Mouse (Mus musculus): ENCODE measurements around the gene Susd1. TPM values are rescaled to one million over a fixed set of nuclear protein-coding genes. Genes with fewer than 3 reads are reported as not detected.

Susd1 gene
- 10.1 and 10.2 TPM in 2 replicates for polyA plus RNA-seq (2015; fragmentation: Nextera tagmentation; extraction: Ambion mirVana)

DNA sequence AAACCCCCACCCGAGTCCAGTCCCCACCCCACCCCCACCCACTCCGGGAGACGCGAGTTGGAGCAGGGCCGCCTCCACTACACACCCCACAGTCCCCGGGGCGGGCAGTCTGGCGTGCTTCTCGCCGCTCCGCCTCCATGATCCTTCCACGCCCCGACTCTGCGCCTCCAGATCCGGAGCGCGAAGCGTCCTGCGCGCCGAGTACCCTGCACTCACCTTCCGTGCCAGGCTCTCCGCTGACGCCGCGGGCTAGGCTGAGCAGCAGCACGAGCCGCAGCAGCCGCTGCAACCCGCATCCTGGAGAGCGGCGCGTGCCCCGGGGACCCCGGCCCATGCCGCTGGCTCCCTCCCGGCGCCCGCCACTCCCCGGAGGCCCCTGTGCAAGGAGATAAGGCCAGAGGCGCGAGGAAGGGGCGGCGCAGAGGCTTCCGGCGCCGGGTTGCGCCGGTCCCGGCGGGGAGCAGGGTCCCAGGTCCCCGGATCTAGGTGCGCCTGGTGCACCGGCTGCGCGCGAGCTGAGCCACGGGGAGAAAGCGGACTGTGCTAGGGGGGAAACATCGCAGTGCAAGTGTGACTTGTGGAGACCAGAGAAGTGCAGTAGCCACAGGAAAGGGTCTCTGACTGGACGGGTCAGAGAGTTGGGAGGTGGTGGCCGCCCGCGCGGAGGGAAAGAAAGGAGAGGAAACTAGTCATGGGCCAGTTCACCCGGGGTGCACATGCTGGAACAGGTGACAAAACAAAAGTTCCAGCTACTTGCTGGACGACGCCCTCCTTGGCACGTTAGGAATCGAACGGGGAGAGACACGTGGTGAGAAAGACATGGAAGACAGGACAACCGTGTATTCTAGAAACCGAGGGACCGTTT lies at the start of gene Susd1:
TSS of gene Susd1 (minus strand) at position 644 of the 865 bp plus-strand sequence.
- H3K27me3 ChIP-seq: peaks cover 7% of the 10 kb centered on the region; the same call in 1 of the 2 replicates
- no peaks in the 10 kb centered on the region for H3K9me3 ChIP-seq (replicated peaks)
- H3K4me3 ChIP-seq (replicated peaks): peak within 1 kb of the TSS; percentile 68
- WGBS: under 1% methylated on average over 75 of the region's 75 CpGs
- H3K4me1 ChIP-seq: peaks cover 20% of the 10 kb centered on the region
- peak within 1 kb of the TSS; percentile 99 for H3K4me2 ChIP-seq
- H3K36me3 ChIP-seq: no peaks in the 10 kb centered on the region
- ATAC-seq (replicated peaks; ENCODE audit: low FRiP score): peak; percentile 86
- H3K27ac ChIP-seq: peak within 1 kb of the TSS; percentile 83
- peak within 1 kb of the TSS; percentile 77 for H3K9ac ChIP-seq

DNA sequence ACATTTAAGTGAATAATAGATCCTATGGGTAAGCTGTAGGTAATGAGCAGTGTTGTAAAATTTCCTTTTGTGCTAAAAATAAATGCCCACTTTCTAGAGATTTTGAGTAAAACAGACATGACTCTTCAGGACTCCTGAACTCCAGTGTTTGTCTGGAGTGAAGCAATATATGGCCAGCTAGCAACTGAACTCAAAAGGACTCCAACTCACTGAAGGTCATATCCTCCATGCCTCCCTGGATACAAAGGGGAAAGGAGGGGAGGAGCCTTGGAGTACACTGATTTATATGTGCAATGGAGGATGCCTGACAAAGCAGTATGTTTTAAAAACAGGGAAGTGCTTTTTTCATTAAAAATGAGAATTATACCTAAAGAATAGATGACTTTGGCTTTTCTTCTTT lies 32.9 kb upstream of the Susd1 start:
- Histone ChIP-seq H3K9me3 (replicated peaks) (no peaks in the 10 kb centered on the region), H3K27me3 (no peaks in the 10 kb centered on the region), H3K4me3 (replicated peaks) (no peak overlapping the region), H3K9ac (no peak overlapping the region), H3K4me2 (no peak overlapping the region), H3K36me3 (peaks cover 10% of the 10 kb centered on the region), H3K27ac (no peak overlapping the region), H3K4me1 (no peaks in the 10 kb centered on the region; the same call in 1 of the 2 replicates)
- no peak for ATAC-seq (replicated peaks; ENCODE audit: low FRiP score)

DNA sequence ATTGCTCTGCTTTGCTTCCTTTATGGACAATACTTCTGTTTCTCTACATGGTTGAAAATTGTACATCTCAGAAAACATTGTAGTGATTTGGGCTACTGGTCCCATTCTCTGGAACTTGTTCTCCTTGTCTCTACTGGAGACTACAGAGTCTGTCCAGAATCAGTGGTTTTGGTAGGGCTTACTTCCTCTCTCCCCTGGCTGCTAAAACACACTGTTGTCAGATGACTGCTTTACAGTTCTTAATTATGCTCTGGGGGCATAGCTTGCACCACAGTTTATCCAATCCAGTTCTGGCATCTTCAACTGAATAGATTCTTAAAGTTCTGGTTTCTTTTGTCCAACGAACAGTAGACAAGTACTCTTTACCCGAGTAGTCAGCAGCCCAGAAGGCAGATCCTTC lies 27.0 kb upstream of the Susd1 start:
- Histone ChIP-seq H3K27me3 (no peaks in the 10 kb centered on the region), H3K4me2 (no peak overlapping the region), H3K9me3 (replicated peaks) (no peaks in the 10 kb centered on the region), H3K4me3 (replicated peaks) (no peak overlapping the region), H3K36me3 (no peaks in the 10 kb centered on the region), H3K4me1 (no peaks in the 10 kb centered on the region), H3K9ac (no peak overlapping the region), H3K27ac (no peak overlapping the region)
- no peak for ATAC-seq (replicated peaks; ENCODE audit: low FRiP score)
- 64% methylated on average over 2 of the region's 2 CpGs for WGBS

DNA sequence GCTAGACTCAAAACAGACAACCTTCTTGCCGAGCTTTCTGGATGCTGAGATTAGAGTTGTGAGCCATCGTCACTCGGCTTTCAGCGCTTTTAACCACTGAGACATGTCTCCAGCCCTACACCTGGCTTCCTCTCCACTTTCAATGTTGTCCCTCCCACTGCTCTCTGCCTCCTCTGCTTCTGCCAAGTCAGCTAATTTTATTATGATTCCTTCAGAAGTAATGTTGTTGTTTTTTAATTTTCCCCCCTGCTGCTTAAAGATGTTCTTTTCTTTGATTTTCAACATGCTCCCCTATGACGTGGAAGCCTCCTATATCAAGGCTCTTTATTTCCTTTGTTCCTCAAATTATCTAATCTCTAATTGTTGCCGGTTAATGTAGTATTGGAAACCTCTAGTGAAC lies 26.2 kb upstream of the Susd1 start:
- H3K4me3 ChIP-seq (replicated peaks): no peak overlapping the region
- 59% methylated on average over 6 of the region's 6 CpGs for WGBS

DNA sequence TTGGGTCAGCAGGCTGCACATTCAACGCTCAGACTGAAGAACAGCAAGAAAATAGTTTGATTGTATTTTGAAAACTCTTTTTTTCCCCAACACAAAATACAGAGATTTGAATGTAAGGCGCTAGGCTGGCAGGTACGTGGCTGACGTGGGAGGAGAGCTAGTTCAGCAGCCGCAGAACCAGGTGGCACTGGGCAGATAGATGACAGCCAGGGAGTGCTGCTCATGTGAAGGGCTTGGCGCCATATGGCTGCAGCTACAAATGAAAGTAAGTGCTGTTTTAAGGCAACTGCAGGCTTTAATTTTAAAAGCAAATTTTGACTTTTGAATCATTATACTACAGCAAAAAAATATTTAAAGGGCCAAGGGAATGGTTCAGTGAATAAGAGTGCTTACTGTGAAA lies 24.1 kb upstream of the Susd1 start:
- no peak overlapping the region for H3K4me2 ChIP-seq
- H3K9ac ChIP-seq: no peak overlapping the region
- ATAC-seq (replicated peaks; ENCODE audit: low FRiP score): no peak
- H3K27ac ChIP-seq: no peak overlapping the region
- 77% methylated on average over 6 of the region's 6 CpGs for WGBS
- no peaks in the 10 kb centered on the region for H3K9me3 ChIP-seq (replicated peaks)
- H3K4me1 ChIP-seq: 0 out of 2 replicates have a peak, but pooled peaks cover 3% of the 10 kb centered on the region
- no peaks in the 10 kb centered on the region for H3K27me3 ChIP-seq
- no peaks in the 10 kb centered on the region for H3K36me3 ChIP-seq
- H3K4me3 ChIP-seq (replicated peaks): no peak overlapping the region

More for the DNA sequence above, 26.2 kb upstream of the Susd1 start:
- ATAC-seq (replicated peaks; ENCODE audit: low FRiP score): no peak
- Histone ChIP-seq H3K4me1 (0 out of 2 replicates have a peak, but pooled peaks cover 3% of the 10 kb centered on the region), H3K4me2 (no peak overlapping the region), H3K36me3 (no peaks in the 10 kb centered on the region), H3K9me3 (replicated peaks) (no peaks in the 10 kb centered on the region), H3K27ac (no peak overlapping the region), H3K27me3 (no peaks in the 10 kb centered on the region), H3K9ac (no peak overlapping the region)

DNA sequence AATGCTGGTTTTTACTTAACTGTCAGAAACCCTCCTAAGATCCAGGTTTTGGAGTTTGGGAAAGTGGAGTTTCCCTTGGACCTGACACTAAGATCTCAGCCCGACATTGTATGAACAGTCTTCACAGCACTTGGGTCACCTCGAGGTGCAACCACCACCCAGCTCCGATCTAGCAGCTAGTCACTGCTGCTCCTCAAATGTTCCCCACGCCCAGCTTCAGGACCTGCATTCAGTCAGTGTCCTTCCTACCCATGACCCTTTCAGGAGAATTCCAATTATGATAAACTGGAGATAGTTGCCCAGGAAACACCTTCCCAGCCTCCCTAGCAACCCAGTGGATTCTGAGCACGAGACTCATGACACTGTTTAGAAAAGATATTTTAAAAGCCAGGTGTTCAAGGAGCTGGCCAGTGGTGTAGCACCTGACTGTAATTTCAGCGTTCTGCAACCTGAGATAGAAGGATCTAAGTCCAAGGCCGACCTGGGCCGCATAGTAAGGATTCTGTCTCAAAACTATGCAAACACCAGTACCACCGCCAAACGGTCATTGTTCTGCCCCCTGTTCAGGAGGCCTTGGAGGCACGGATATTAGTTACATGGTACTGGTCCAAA lies 22.8 kb upstream of the Susd1 start:
- H3K9ac ChIP-seq: no peak overlapping the region
- ATAC-seq (replicated peaks; ENCODE audit: low FRiP score): no peak
- no peak overlapping the region for H3K4me3 ChIP-seq (replicated peaks)
- 75% methylated on average over 11 of the region's 11 CpGs for WGBS
- H3K27me3 ChIP-seq: no peaks in the 10 kb centered on the region
- no peaks in the 10 kb centered on the region for H3K9me3 ChIP-seq (replicated peaks)
- no peak overlapping the region for H3K4me2 ChIP-seq
- H3K36me3 ChIP-seq: no peaks in the 10 kb centered on the region
- 0 out of 2 replicates have a peak, but pooled peaks cover 3% of the 10 kb centered on the region for H3K4me1 ChIP-seq
- no peak overlapping the region for H3K27ac ChIP-seq

DNA sequence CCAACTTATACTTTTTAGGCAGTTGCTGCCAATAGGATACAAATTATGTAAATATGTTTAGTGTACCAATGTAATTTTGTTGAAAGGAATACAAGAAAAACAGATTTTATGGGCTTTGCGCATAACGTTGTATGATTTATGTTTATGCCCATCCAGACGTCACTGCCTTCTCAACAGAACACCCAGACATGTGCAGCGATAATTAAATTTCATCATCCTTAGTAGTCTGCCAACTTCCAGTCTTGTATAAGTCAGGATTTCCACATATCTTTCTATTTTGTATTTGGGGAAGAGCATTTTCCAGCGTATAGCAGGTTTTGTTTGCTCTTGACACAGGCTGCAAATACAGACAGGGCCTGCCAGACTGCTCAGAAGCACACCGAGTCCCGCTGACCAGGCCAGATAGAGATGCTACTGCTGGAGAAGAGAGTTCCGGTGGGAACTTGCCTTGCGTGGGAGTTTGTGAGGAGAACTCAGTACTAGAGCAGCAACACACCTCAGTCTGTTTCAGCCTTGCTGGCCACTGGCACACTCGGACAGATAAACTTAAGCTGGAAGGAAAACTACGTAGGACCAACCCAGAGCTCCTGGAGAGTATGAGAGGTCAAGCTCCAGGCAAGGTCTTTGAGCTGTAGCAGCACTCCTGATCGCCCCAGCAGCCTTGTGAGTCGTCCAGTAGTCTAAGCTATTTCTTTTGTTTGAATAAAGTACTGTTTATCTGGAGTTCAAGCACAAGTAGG lies 21.0 kb upstream of the Susd1 start:
- 76% methylated on average over 13 of the region's 13 CpGs for WGBS
- Histone ChIP-seq H3K27me3 (no peaks in the 10 kb centered on the region), H3K9ac (no peak overlapping the region), H3K9me3 (replicated peaks) (no peaks in the 10 kb centered on the region), H3K4me1 (peaks cover 6% of the 10 kb centered on the region; the same call in 1 of the 2 replicates), H3K4me3 (replicated peaks) (no peak overlapping the region), H3K27ac (no peak overlapping the region), H3K4me2 (no peak overlapping the region), H3K36me3 (no peaks in the 10 kb centered on the region)
- ATAC-seq (replicated peaks; ENCODE audit: low FRiP score): no peak

DNA sequence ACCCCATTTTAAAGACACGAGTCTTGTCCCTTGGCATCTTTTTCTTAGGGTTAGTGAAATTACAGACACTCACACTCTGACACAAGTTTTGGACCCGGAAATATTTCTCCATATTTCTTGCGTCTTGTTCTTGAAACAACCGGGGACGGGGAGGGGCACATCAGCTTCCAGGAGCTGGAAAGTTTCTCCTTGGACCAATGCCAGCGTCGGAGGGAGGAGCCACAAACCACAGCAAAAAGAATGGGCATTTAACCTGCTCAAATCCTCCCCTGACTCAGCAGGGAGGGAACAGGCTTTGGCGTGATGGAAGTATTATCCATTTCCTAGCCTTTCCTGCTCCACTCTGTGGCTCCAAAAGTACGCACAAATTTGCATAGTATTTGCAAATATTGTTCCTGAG lies 19.5 kb upstream of the Susd1 start:
- H3K27ac ChIP-seq: no peak overlapping the region
- no peak for ATAC-seq (replicated peaks; ENCODE audit: low FRiP score)
- H3K27me3 ChIP-seq: no peaks in the 10 kb centered on the region
- H3K9me3 ChIP-seq (replicated peaks): no peaks in the 10 kb centered on the region
- 44% methylated on average over 9 of the region's 9 CpGs for WGBS
- H3K36me3 ChIP-seq: no peaks in the 10 kb centered on the region
- H3K9ac ChIP-seq: no peak overlapping the region
- no peak overlapping the region for H3K4me2 ChIP-seq
- H3K4me3 ChIP-seq (replicated peaks): no peak overlapping the region
- peaks cover 8% of the 10 kb centered on the region for H3K4me1 ChIP-seq

DNA sequence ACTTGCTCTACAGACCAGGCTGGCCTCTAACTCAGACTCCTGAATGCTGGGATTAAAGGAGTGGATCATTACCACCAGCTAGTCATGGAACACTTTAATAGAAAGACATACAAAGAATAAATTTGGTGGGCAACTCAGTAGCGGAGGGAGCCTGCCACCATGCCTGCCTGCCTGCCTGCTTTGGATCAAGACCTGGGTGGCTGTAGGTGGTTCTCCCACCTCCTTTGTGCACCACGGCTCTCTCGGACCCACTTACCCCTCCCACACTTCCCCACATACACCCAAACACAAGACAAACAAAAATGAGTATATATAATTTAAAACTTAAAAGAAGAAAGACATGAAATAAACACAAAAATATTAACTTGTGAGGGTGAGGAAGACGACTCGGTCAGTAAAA lies 18.7 kb upstream of the Susd1 start:
- Histone ChIP-seq H3K4me1 (peaks cover 15% of the 10 kb centered on the region), H3K4me3 (replicated peaks) (no peak overlapping the region), H3K27ac (no peak overlapping the region), H3K36me3 (no peaks in the 10 kb centered on the region), H3K27me3 (no peaks in the 10 kb centered on the region), H3K4me2 (no peak overlapping the region), H3K9ac (no peak overlapping the region), H3K9me3 (replicated peaks) (no peaks in the 10 kb centered on the region)
- no peak for ATAC-seq (replicated peaks; ENCODE audit: low FRiP score)
- 87% methylated on average over 5 of the region's 5 CpGs for WGBS

DNA sequence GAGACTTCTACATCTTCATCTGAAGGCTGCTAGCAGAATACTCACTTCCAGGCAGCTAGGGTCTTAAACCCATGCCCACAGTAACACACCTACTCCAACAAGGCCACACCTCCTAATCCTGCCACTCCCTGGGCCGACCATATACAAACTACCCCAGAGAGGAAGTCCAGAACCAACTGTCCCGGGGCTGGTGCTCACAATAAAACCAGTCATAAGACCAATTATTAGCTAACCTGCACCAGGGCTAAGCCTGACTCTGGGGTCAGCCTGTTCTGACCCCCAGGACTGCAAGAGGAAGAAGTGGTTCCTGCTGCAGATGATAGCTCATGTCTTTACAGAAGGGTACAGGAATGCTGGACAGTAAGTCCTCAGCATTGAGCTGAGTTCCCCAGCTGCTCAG lies 17.0 kb upstream of the Susd1 start:
- 65% methylated on average over 2 of the region's 2 CpGs for WGBS
- no peak for ATAC-seq (replicated peaks; ENCODE audit: low FRiP score)
- no peak overlapping the region for H3K9ac ChIP-seq
- H3K4me3 ChIP-seq (replicated peaks): no peak overlapping the region
- H3K27ac ChIP-seq: no peak overlapping the region
- H3K9me3 ChIP-seq (replicated peaks): no peaks in the 10 kb centered on the region
- no peaks in the 10 kb centered on the region for H3K27me3 ChIP-seq
- H3K4me2 ChIP-seq: no peak overlapping the region
- peaks cover 18% of the 10 kb centered on the region for H3K4me1 ChIP-seq
- H3K36me3 ChIP-seq: no peaks in the 10 kb centered on the region

DNA sequence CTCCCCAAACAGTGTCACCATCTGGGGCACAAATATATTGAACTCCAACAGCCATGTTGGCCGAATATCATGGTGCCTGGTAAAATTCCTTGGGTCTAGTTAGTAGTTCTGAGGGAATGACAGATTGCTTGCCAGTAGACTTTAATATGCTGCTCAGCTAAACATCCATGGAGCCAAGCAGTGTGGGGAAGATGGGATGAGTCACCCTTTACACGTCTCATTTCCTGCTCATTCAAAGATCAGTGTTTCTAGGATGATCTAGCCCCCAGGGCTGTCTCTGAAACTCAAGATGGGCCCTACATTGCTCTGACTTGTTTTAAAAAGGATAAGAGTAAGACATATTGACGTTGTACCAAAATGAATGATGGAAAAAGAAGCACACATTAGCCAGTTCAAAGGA lies 15.6 kb upstream of the Susd1 start:
- Histone ChIP-seq H3K36me3 (no peaks in the 10 kb centered on the region), H3K4me2 (no peak overlapping the region), H3K4me1 (peaks cover 18% of the 10 kb centered on the region), H3K27ac (no peak overlapping the region), H3K9me3 (replicated peaks) (no peaks in the 10 kb centered on the region), H3K4me3 (replicated peaks) (no peak overlapping the region), H3K9ac (no peak overlapping the region), H3K27me3 (no peaks in the 10 kb centered on the region)
- WGBS: 63% methylated on average over 3 of the region's 3 CpGs
- no peak for ATAC-seq (replicated peaks; ENCODE audit: low FRiP score)

DNA sequence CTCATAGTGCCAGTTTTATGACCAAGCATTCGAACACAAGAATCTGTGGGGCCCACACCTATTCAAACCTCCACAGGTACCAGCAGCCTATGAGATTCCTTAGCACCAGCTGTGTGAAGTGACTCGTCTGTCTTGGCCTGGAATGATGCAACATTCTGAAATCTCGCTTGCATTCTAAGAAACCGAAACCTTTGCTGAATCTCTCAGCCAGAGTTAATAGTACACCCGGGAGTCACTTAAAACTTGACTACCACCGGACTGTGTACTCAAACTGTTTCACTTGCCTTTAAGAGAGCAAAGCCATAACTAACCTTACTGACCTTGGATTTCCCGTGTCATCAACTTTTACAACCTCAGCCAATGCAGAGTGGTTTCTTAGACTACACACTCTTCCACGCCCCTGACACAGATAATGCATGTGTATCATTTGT lies 14.1 kb upstream of the Susd1 start:
- 29% methylated on average over 8 of the region's 8 CpGs for WGBS

More for the DNA sequence above, 14.1 kb upstream of the Susd1 start:
- Histone ChIP-seq H3K9me3 (replicated peaks) (no peaks in the 10 kb centered on the region), H3K4me1 (peaks cover 23% of the 10 kb centered on the region), H3K4me2 (no peak overlapping the region), H3K4me3 (replicated peaks) (no peak overlapping the region), H3K27me3 (no peaks in the 10 kb centered on the region), H3K36me3 (no peaks in the 10 kb centered on the region), H3K27ac (peak overlapping the region; percentile 69), H3K9ac (no peak overlapping the region)
- ATAC-seq (replicated peaks; ENCODE audit: low FRiP score): peak; percentile 68

Measured in kidney, embryonic 15.5 days (tissue).